Mouse (Mus musculus): Measurements from ENCODE around the gene Dpp6. TPM values are rescaled to one million over a fixed set of nuclear protein-coding genes. Genes with fewer than 3 reads are reported as not detected.

The Dpp6 gene
- total RNA-seq, 2 experiments from 2014 or later = not detected

DNA sequence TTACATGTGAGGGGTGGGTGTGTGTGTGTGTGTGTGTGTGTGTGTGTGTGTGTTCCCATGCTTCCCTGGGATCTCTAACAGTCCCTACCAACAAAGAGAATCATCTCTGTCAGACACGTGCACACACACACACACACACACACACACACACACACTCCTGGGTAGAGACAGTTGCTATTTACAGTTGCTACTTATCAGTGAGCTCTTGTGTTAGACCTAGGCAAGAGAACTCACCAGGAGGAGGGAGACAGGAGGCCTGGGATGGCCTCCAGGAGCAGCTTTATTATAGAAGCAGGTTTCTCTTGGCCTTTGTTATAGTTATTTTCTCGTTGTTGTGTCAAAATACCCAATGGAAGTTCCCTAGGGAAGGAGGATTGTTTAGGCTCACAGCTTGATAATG lies 519.7 kb downstream of the Dpp6 start:
- DNase-seq (ENCODE audit: low spot score) = no peak
- intact Hi-C loops (cut with DNase I) = no loop called here

DNA sequence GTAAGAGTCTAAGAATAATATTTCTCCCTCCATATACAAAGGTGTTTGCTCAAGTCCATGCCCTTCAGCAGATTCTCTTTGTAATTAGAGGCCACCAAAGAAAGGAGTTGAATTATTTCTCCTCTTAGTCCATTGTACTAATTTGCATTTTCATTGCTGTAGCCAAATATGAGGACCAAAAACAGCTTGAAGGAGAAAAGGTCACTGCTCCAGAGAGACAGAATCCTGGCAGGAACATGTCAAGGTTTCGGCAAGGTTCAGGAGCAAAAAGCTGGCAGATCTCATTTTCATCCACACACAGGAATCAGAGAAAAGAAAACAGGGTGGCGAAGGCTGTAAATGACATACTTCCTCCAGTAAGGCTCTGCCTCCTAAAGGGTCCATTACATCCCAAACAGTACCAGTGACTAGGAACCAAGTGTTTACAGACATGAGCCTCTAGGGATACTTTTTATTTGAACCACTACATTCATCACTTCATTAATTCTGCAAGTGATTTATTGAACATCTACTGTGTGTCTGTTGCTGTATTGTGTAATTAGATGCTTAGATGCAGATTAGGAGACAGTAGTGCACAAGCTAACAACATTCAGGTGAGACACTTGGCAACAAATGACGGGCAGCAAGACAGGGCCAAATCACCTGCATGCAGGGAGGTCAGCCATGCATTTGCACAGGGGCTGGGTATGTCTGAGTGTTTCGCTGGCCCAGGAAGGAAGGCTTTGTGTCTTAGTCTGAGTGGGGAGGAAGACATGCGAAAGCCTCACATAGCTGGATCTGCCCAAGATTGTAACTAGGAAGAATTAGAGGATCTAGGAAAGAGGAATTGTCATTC lies 522.4 kb downstream of the Dpp6 start:
- no peak for DNase-seq (ENCODE audit: low spot score)
- intact Hi-C loops (cut with DNase I) = no loop called here

GRCm38 (mm10) chr5:27342276-27342675 lies 525.3 kb downstream of the Dpp6 start:
- intact Hi-C loops (cut with DNase I) = no loop called here
- no peak for DNase-seq (ENCODE audit: low spot score)

DNA sequence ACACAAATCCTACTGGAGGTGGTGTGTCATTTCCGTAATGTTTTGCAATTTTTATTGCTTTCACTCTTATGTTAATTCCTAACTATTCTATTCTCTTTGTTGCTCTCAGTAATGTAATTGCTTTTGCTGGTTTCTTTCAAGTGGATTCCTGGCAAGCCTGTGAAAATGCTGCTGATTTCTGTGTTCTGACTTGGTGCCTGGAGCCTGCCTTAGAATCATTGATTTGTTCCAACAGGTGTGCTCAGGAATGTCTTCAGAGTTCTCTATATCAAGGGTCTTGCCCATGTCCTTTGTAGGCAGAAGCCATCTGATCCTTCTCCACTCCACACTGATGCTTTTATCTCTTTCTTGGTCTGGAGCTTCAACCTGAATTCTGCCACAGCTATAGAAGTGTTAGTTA lies 526.6 kb downstream of the Dpp6 start:
- no peak for DNase-seq (ENCODE audit: low spot score)
- intact Hi-C loops (cut with DNase I) = no loop called here

DNA sequence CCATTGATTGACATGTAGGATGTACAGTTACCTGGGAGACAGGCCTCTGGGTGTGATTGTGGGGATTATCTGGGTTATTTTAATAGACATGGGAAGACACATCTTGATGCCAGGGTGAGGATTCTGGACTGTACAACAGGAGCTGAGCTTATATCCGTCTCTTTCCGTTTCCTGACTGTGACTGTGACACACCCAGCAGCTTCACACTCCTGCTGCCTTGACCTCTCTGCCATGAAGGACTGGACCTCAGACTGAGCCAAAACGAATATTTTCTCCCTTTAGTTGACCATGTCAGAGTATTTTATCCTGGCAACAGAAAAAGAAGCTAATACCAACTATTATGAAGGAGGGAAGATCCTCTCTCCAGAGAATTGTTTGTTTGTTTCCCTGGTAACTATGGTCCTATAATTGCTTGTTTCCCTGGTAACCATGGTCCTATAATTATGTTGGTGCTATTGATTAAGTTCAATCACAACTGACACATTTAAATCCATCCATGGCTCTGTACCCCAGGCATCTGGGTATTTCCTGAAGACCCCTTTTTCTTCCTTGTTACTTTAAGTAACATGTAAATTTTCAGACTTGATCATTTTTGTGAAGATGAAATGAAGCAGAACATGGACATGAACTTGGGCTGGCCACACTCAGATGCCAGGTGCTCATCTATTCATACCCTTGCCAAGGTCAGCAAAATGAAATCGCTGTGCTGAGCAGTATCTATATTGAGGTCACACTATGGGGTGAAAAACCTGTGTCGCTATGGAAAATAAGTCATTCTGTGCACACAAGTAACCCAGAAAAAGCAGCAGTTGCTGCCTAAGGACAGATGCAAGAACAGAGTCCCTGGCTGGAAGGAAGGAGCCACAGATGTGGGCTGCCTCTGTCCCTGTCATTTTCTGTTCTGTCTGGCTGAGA lies 531.4 kb downstream of the Dpp6 start:
- no peak for DNase-seq (ENCODE audit: low spot score)
- intact Hi-C loops (cut with DNase I) = no loop called here

GRCm38 (mm10) chr5:27357630-27358029 lies 540.6 kb downstream of the Dpp6 start:
- intact Hi-C loops (cut with DNase I) = no loop called here

GRCm38 (mm10) chr5:27365946-27366345 lies 548.9 kb downstream of the Dpp6 start:
- intact Hi-C loops (cut with DNase I) = no loop called here
- DNase-seq (ENCODE audit: low spot score) = no peak

More at GRCm38 (mm10) chr5:27357630-27358029, 540.6 kb downstream of the Dpp6 start:
- no peak for DNase-seq (ENCODE audit: low spot score)

DNA sequence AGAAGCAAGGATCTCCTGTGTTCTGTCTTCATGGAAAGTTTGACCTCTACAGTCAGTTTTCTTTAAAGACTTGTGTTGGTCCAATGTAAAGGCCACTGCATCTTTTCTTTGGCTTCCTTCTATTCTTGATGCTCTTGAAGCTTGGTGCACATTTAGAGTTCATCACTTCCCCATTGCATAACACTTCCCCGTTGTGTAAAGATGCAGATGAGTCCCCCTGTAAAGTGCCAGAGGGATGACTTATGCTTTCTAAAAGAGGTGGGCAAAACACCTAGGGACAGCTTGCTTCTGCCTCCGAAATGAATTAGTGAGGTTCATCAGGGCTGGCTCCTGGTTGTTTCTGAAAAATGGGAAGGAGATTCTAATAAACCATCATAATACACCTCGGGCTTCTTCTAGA lies 553.8 kb downstream of the Dpp6 start:
- DNase-seq (ENCODE audit: low spot score) = no peak
- intact Hi-C loops (cut with DNase I) = no loop called here

GRCm38 (mm10) chr5:27373931-27374330 lies 556.9 kb downstream of the Dpp6 start:
- intact Hi-C loops (cut with DNase I) = no loop called here

DNA sequence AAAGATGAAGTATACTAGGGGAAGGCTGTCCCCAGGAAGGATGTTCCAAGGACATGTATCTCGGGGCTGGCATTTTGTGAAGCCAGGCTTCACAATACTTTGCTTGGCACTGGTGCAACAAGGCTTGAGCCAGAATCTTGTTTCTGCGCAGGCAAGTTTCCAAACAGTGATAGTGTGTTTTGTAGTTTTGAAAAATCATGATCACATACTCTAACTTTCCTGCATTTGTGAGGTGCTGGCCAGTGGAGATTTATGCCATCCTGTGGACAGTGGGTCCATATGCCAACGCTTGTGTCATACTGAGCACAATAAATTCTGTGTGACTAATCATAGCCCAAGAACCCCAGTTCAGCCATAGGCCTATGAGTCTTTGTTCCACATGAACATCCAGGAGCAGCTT lies 558.8 kb downstream of the Dpp6 start:
- intact Hi-C loops (cut with DNase I) = no loop called here
- DNase-seq (ENCODE audit: low spot score) = no peak

More at GRCm38 (mm10) chr5:27373931-27374330, 556.9 kb downstream of the Dpp6 start:
- no peak for DNase-seq (ENCODE audit: low spot score)

DNA sequence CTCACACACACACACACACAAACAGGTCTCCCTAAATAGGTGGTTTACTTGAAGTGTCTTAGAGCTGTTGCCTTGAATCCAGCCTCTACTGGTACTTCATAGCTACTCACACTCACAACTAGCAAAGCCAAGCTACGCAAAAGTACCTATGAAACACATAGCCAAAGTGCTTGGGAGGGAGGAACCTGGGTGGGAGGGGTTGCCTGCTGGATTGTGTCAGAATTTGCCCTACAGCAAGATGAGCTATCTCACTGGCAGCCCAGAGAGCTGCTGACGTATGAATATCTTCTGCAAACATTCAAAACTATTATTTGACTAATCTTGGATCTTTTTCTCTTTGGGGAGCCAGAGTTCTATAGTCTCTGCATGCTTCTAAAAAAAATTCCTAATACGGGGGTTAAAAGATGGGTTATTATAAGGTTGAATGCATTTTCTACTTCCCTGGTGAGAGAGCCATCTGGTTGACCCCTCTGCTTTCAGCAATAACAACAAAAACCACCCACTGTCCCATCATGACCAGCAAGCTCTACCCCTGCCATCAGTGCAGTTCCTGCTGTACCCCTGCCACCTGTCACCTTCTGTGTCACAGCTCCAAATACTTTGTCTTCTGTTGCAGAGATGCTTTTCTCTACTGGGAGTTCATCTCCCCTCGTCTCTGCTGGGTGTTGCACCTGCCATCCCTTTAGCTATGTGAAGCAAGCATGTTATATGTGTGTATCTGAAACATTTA lies 563.8 kb downstream of the Dpp6 start:
- DNase-seq (ENCODE audit: low spot score) = no peak
- intact Hi-C loops (cut with DNase I) = no loop called here

GRCm38 (mm10) chr5:27398371-27398770 lies 581.4 kb downstream of the Dpp6 start:
- intact Hi-C loops (cut with DNase I) = no loop called here
- DNase-seq (ENCODE audit: low spot score) = no peak

GRCm38 (mm10) chr5:27399111-27399510 lies 582.1 kb downstream of the Dpp6 start:
- DNase-seq (ENCODE audit: low spot score) = no peak
- intact Hi-C loops (cut with DNase I) = no loop called here

DNA sequence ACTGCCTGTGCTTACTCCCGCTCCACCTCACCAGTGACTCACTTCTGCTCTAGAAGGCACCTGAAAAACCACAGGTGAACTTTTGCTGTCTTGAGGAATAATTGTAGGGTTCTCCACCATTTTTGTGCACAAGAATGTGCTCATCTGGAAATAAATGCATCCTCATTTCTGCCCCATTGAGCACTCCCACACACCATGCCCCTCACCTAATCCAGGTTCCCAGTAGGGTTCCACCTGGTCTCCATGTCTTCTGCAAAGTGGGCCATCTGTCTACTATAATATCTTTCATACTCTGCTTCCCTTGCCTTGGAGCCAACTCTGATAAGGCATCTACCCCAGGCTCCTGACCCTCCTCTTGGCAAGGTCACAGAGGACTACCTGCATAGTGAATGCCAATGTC lies 585.6 kb downstream of the Dpp6 start:
- no peak for DNase-seq (ENCODE audit: low spot score)
- intact Hi-C loops (cut with DNase I) = no loop called here

- intact Hi-C loops (cut with DNase I) = no loop called here
- no peak for DNase-seq (ENCODE audit: low spot score)
Observed at GRCm38 (mm10) chr5:27408854-27409253, 591.9 kb downstream of the Dpp6 start.

DNA sequence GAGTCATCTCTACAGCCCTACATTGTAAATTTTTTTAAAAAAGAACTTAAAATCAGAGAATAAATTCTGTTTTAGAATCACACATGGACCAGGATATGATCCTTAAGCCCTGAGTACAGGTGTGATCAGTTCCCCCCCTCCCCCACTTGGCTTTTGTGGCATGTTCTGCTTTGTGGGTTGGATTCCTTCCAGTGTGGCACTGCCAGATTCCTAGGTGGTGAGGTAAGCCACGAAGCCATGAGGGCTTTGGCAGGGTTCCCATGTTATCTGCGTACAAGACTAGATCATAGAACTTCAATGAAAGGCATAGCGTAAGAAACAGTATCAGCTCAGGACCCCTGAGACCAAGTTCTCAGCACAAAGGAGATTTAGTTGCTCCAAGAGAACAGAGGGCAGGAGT lies 596.0 kb downstream of the Dpp6 start:
- intact Hi-C loops (cut with DNase I) = no loop called here
- DNase-seq (ENCODE audit: low spot score) = no peak

DNA sequence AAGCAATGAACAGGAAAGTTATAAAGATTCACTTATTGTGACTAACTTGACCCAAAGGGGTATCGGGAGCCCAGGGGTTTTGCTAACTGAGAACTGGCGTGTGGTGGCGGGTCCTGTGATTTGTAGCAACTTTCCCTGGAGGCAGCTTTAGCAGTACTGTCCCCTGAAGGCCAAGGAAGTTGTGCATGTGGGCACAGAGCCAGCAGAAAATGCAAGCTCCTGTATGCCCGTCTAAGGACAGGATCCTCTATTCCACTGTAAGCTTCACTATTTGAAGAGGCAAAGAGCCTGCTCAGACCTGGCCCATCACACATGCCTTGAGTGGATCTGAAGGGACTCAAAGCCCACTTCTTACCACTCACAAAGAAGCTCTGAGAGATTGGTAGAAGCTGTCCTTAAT lies 598.5 kb downstream of the Dpp6 start:
- intact Hi-C loops (cut with DNase I) = loop anchor here (5.0 kb wide), 1 partner anchor 338 kb away; no protein-coding TSS in a partner anchor
- DNase-seq (ENCODE audit: low spot score) = no peak

DNA sequence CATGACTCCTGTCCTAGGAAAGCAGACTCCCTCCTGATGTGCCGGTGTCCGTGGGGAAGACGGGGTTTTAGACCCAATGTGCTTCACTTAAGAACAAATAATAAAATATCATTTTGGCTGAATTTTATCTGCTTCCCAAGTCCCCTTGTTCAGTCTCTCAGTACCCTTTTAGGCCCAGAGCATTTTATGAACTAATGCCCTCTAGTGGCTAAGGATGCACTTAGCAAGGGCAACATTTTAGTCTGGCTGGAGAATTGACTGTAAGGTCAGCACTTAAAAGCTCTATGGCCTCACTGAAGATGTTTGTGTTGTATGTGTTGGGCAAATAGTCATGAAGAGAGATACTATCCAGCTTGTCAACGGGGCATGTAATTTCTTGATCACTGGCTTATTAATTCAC lies 599.6 kb downstream of the Dpp6 start:
- no peak for DNase-seq (ENCODE audit: low spot score)
- intact Hi-C loops (cut with DNase I) = loop anchor here (5.0 kb wide), 1 partner anchor 339 kb away; no protein-coding TSS in a partner anchor

- intact Hi-C loops (cut with DNase I) = loop anchor here (5.0 kb wide), 1 partner anchor 340 kb away; no protein-coding TSS in a partner anchor
Observed at GRCm38 (mm10) chr5:27417398-27417797, 600.4 kb downstream of the Dpp6 start.

GRCm38 (mm10) chr5:27418856-27419255 lies 601.9 kb downstream of the Dpp6 start:
- DNase-seq (ENCODE audit: low spot score) = no peak
- intact Hi-C loops (cut with DNase I) = loop anchor here (5.0 kb wide), 1 partner anchor 342 kb away; no protein-coding TSS in a partner anchor

More at GRCm38 (mm10) chr5:27417398-27417797, 600.4 kb downstream of the Dpp6 start:
- DNase-seq (ENCODE audit: low spot score) = no peak
